Mouse (Mus musculus): Measurements from ENCODE around the gene Xrn1.

DNA sequence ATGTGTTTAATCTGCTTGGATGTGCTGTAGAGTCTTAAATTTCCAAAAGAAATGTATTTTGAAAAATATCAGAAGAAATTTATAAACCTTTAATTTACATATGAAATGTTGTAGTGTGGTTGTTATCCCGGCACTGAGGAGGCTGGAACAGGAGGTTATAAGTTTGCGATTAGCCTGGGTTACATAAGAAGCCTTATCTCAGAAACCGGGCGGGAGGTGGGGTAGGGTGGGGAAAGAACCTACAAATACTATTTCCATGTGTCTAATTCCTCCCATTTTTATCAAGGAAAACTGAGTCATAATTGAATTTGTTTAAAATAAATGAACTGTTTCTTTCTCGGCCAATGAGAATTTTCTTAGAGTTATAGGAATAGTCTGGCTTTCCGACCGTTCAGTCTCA lies 56.1 kb downstream of the Xrn1 start:
- TF ChIP-seq POLR2AphosphoS2 (IDR thresholded peaks at IDR 0.05; ENCODE audit: low read depth, low read length) (no peak), CTCF (conservative IDR thresholded peaks at IDR 0.05 in 1 of 2, IDR thresholded peaks at IDR 0.05 in 1 of 2; ENCODE audit: low read depth in 2 of 2, low read length in 2 of 2) (no peak)
